Mouse (Mus musculus) A20 (cell line): Measurements from ENCODE around the gene Ndfip2.
A peak's percentile ranks its signal among the peaks of the same experiment; 100 is the strongest.

Source experiments
- DNase-seq: peaks from one replicate; pipeline ENCODE4 v3.0.0-alpha.2; 2011; ENCODE audit warnings: low read depth, low spot score

Gene Ndfip2

DNA sequence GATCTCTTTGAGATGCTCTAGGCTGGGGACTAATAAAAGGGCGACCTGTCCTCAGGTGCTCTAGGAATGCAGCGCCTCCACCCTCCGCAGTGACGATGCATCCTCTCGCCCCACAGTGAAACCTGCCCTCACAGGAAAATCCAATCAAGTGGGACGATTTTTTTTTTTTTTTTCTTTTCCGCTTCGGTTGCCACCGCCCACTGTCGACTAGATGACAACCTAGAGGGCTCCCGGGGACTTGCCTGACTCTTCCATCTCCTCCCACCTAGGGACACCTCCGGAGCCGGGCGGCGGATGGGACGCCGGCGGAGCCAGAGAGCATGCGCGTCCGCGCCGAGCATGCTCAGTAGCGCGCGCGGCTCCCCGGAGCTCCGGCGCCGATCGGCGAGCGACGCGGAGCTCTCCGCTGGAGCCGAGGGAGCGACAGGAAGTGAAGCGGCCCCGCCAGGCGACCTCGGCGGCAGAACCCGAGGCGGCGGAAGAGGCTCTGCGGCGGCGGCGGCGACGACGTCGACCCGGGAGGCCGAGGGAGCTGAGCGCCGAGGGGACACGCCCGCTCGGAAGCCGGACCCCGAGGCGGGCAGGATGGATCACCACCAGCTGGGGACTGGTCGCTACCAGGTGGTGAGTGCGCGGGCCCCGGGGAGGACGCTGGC lies at the start of gene Ndfip2:
Ndfip2 (plus strand) TSS at position 195 of the 656 bp plus-strand sequence.
- peak; percentile 96 for DNase-seq

DNA sequence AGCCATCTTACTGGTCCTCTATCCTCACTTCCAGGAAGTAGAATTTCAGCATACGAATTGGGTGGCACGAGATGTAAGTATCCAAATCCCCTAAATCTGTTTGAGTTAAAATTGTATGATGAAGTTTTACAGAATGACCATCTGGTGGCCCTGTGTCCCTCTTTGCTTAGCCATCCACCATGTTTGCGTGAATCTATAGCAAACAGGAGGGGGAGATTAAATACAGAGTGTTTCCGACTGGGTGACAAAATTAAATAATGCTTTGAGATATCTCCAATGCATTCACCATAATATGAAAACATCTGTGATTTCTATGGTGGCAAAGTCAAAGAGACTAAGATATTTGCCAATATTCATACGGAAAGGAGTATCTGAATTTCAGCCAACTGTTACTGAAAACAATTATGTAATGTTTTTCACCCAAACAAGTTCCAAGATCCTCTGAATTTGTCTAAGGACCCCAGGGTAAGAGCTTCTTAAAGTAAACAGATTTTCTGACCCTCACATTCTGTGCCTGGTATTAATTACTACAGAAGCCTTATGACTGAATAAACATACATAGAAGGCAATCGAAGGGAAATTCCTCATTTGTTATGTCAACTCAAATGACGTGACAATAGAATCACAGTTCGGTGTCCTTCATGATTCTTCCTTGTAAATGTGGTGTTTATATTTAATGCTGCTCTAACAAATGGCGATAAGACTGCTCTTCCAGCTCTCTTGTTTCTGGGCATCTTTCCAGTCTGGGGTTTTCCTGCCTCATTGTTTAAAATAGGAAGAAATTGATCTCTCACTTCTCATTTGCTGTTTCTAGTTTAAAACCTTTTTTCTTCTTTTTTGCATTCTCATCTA lies 38.6 kb upstream of the Ndfip2 start:
- no peak for DNase-seq

DNA sequence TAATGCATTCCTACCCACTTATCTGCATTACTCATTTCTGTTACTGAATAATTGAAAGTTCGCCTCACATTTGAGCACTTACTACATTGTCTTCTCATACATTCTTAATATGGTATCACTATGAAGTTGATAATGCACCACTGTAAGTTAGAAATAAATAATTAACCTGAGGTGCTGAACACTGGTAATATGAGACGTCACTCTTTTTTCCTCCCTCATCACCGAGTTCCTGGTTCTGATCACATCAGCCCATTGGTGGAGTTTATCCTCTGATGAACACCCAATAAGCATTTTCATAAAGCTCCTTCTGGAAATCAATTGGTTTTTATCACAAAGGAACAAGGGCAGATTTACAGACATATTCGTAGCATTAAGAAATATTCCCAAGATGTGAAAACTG lies 36.1 kb upstream of the Ndfip2 start:
- DNase-seq: no peak

DNA sequence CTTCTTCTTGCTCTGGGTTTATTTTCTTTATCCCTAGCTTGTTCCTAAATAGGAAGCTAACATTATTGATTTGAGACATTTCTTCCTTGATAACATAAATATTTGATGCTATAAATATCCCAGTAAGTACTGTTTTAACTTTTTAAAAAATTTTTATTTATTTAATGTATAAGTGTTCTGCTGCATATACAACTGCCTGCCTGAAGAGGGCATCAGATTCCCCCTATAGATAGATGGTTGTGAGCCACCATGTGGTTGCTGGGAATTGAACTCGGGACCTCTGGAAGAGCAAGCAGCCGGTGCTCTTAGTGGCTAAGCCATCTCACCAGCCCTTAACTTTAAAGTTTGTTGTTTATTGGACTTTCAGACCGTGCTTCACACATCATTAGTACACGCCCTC lies 32.6 kb upstream of the Ndfip2 start:
- DNase-seq: peak; percentile 24

DNA sequence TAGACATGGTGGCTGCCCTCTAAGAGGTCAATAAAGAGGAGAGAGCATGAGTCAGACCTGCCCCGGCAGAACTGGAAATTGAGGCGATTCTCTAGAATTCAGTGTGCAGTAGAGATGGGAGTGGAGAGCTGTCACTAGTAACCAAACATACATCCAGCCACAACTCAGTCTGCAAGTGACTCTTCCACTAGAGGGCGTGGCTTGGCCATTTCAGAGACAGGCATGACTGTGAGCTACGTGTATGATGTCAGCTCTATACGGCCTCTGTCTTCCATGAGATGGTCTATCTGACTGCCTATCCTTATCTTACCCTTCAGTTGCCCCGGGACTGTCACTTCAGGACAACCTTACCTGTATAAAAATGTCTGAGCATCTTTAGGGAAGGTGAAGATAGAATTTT lies 26.0 kb upstream of the Ndfip2 start:
- peak; percentile 75 for DNase-seq

DNA sequence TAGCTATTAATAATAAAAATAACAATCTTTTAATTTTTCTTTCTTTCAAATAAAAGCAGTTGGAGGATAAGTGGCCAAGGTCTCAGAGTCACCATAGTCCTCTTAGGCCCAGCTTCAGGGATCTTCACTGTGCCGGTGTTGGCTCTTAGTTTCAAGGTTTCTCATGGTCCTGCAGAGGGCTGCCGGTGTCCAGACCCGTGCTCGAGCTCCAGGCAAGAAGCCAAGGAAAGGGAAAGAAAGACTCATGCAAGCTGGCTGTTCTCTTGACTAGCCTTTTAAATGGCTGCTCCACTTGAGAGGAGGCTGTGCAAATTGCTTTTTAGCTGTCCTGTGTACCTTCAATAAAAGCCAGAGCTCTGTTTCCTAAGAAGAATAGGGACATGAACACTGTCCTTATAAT lies 21.8 kb upstream of the Ndfip2 start:
- no peak for DNase-seq

DNA sequence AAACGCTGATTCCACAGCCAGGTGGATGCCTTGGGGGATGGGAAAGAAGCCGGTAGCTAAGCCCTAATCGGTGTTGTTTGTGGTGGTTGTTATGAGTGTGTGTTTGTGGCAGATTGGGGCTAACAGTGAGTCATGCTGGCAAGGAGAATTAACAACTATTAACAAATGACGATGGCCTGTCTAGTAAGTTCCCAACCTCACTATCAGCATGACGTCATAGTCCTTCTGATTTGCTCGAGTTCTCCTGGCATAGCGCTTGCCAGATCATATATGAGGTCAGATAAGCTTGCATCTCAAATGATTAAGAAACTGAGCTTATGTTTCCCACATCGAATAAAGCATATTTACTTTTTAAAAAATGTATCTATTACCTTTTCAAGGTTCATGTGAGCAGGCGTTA lies 20.6 kb upstream of the Ndfip2 start:
- no peak for DNase-seq

DNA sequence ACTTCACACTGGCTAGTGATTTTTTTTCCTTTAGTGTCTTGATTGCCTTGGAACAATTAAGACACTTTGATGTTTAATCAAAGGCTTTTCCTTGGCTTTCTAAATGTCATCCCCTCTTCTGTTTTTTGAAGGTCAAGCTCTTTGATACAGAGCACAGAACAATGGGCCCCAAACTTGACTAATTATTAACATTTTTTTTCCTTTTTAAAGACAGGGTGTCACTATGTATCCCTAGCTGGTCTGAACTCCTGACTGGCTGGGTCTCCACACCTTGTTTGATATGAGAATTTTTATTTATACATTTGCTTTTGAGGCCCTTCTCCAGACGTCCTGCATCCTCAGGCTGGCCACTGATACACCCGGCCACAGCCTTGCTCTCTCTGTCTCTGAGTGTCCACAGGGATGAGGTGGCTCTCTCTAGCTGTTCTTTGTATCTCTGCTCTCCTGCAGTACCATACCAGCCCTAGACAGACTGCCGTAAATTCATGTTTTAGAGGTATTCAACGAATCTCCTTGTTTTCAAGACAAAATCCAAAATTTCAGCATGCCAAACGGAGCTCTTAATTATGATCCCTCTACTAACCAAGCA lies 19.8 kb upstream of the Ndfip2 start:
- DNase-seq: no peak

DNA sequence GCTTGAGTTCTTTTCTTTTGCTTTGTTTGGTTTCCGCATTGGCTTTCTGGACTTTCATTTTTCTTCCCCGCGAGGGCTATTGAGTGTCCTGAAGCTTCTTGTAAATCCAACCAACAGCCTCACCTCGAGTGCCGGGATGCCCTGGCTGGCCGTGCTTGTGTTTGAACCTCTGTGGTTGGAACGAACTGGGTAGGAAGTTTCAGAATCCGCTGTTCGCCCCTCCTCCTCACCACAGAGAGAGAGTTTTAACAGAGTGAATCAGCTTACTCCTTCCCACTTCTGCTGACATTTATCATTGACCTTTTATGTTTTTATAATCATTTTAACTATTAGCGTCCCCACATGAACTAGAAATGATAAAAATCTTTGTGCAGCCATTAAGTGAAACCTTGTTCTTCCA lies 18.3 kb upstream of the Ndfip2 start:
- no peak for DNase-seq

DNA sequence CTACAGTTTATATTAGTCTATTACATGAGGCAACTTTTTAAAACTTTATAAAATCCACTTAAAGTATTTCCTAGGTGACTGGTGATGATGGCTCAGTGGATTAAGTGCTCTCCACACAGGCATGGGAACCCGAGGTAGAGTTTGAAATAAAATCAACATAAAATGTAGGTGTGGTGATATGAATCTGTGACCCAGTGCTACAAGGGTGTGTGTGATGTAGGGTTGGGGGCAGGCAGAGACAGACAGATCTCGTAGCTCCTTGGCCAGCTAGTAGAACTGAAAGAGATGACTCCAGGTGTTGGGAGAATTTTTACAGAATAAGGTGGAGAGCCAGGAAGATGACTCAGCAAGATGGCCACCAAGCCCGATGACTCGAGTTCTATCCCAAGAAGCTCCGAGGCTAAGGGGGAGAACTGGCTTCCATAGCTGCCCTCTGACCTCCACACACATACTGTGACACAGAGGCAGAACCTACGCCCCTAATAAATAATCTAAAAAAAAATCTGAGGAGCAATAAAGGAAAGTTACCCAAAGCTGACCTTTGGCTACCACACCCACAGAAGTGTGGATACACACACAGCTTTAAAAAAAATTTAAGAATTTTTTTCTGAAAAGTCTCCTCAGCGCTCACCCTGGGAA lies 14.4 kb upstream of the Ndfip2 start:
- DNase-seq: no peak

DNA sequence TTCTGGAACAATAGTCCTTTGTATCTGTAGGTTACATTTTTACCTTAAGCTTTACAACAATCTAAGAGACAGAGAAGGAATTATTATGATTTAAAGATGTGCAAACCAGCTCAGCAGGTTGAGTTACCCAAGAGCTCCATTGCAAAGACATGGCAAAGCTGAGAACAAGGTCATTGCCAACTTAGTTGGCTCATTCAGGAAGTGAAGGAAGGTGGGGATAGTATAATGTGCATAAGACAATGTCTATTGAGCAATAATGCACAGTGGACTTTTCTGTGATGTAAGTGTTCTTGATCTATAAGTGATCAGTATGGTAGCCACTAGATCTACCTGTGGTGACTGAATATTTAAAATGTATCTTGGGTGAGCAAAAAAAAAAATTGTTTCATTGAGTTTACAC lies 7.3 kb upstream of the Ndfip2 start:
- no peak for DNase-seq

DNA sequence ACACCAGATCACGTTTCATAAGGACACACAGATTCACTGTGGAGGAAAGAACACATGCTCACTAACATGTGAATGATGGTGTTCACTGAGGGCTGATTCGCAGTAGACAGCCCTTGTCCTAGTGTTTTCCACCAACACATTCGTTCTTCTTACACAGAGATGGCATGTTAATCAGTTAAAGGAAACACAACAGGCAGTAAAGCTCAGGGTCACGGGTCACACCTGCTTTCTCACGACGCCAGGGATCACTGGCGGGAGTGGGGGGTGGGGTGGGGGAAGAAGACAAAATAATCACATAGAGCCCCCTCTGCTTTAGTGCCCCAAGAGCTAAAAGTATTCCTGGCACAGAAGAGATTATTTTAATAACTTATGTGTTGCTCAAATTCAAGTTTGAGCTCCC lies 5.1 kb upstream of the Ndfip2 start:
- DNase-seq: no peak

DNA sequence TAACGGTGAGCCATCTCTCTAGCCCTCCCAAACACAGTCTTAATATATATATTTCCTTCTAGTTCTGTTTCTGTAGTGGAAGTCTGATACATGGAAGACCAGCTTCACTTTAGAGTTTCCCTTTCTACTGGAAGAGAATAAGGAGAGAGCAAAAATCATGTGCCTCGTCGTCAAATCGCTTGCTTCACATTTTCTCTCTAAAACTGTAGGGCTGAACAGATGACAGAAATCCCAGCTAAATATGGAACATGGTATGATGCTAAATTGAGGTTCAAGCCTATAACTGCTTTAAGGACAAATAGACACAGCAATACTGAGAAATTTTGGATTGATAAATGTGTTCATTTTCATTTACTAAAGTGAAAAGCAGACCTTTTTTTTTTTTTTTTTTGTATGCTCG lies 4.0 kb upstream of the Ndfip2 start:
- DNase-seq: no peak

DNA sequence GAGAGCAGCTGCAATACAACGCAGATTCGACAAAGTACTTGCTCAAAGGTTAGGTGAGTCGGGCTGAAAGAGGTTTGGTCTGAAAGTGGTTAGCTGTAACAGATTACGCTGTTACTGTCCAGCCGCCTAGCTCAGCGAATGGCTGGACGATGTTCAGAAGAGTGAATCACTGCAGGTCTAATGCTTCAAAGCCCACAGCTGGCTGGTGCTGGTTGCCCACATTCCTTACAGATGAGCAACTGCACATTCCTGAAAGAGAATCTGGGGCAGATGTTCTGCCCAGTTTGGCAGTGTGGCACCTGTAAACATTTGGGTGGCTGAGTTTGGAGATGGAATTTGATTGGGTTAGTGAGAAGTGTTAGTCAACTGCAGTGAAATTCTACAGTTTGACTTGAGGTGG lies 2.8 kb upstream of the Ndfip2 start:
- no peak for DNase-seq

DNA sequence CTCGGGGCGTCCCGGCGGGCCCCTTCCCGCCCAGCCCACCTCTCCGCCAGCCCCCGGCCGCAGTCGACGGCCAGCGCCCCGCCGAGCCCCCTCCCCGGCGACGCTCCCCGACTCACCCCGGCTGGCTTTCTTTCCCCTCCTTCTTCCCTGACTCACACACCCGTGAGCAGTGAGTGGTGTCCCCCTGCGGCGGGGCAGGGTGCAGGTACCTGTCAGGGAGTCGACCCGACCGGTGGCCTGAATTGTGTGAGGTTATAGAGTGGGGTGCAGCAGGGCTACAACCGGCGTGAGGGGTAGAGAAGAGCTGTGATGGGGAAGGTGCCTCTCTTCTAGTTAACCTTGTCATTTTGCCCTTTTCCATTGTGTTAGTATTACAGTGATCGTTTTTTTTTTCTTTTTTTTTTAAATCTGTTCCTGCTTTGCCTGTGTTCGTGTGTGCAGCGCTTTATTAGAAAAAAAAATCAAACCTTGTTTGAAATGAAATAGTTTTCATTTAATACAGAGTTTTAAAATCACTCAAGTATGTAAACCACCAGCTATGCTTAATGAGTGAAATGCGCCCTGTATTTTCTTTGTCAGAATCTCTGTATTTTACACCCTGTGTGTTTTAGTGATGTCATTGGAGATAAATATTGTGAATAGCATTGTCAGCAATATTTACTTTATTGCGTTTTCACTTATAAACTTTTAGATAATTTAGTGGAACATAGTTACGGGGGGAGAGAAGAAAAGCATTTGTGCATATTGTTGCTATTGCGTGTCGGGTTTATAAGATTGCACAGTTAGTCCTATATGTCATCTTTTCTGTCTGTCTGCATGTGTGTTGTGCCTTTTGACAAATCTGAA lies 885 bp downstream of the Ndfip2 start:
- no peak for DNase-seq

DNA sequence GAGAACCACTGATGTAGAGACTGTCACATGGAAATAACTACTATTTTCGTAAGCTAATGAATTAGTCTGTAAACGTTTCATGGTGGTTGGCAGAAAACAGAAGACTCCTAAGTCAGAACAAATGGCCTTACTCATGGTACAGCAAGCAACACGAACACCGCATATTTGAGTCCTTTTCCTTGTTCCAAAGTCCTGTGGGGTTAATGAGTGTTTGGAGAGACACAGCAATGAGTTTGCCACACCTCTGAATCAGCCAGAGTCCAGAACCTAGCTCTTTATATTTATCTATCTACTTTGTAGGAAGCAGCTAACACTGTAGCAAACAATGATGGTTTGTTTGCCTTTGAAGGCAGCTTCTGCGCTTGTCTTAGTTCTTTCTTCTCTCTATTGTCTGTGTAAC lies 4.5 kb downstream of the Ndfip2 start:
- no peak for DNase-seq

DNA sequence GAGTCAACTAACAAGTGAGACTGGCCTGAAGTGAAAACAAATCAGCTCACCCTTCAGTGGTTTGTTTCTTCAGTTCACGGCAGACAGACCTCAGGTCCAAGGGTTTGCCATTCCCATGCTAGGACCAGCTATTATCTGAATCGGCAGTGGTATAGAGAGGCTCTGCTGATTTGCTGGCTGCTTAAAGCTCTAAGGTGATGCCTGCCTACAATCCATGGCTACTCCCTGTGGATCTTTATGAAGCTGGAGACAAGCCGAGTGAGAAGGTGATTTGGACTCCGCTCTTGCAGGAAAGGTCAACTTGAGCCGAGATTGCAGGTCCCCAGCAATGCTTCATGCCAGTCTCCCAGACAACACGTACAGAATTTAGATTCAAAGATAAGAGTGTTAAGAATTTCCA lies 8.7 kb downstream of the Ndfip2 start:
- no peak for DNase-seq

DNA sequence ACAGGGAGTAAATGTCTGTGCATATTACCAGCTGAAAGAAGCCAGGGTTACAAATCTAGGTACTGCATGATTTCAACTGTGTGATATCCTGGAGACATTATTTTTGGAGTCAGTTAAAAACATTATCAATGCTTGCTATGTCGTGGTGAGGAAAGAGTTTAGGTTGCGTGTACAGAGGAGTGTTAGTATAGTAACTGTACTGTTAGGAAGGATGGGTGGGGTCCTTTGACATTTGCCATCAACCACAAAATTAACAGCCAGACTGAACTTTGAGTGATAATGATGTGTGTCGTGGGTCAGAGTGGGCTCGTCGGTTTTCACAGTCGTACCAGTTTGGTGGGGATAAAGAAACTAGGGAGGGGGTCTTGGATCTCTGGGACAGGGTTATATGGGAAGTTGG lies 13.7 kb downstream of the Ndfip2 start:
- no peak for DNase-seq

DNA sequence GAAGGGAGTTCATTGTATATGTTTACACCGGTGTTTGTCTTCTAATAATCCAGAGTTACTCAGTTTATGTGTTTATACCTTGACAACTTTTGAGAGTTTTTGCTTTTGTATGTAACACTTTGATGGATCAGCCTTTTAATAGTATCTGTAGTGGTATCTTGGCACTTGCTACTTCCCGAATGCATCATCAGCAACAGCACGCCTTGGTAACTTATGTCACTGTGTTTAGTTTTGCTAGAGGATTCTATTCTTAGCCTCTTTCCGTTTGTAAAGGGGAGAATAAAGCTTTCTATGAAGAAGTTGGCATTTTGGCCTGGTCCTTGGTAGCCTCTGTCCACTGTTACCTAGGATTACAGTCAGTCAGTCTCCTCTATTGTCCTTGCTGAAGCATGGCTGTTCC lies 14.2 kb downstream of the Ndfip2 start:
- no peak for DNase-seq

DNA sequence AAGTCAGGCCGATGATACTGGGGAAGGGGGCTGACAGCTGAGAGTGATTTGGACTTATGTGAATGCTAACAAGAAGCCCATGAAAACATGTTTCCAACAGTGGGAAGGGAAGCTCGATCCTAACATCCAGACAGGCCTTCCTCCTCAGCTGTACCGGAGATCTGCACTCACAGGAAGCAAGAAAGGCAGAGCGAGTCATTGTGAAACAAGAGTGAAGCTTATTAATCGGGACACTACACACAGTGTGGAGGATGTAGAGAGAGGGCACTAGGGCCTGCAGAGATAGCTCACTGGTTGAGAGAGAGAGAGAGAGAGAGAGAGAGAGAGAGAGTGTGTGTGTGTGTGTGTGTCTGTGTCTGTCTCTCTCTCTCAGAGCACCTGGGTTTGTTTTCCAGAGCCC lies 16.8 kb downstream of the Ndfip2 start:
- peak; percentile 55 for DNase-seq

DNA sequence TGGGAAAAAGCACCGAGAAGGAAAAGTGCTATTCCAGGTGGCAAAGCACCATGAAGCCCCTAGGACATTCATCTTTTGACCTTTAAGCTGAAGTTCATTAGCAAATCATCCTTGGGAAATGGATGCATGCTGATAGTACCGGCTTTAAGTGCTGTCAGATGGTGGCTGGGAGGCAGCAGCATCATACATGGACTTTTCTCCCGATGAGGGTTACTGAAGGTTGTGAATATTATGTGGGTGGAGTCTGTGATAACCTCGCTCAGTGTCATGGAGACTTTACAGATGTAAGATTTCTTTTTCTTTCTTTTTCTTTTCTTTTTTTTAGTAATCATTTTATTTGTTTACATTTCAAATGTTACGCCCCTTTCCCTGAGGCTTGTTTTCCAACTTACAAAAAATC lies 18.9 kb downstream of the Ndfip2 start:
- DNase-seq: no peak

DNA sequence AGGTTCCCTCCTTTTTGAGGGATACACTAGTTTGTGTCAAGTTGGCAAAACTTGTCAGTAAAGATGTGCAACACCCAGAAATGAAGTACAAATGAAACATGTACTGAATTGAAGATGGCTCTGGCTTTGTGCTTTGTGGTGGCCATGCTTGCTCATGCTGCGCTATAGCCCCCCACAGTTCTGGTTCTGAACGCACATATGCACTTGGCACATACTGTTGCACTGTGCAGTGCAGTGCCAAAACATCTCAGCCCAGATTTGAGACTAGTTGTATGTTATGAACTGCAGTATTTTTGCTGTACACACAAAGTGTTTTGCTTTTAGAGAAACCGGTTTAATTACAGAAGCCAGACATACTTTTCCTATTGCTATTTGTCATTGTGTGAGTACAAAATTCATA lies 25.7 kb downstream of the Ndfip2 start:
- DNase-seq: no peak
